Mouse (Mus musculus) CD4-positive helper T cell, adult 2 months (primary cell): ENCODE results near the gene Sult4a1.
A peak's percentile ranks its signal among the peaks of the same experiment; 100 is the strongest.
"Not testable (repeated sequence)": the region's sequence is repeated elsewhere in the genome, so short reads cannot be mapped to it uniquely, and the experiment has no call there.

ENCODE experiments used
- DNase-seq: peaks from one replicate; pipeline ENCODE4 v3.0.0-alpha.2; 2012; ENCODE audit warnings: low read depth, missing footprints, low spot score

The Sult4a1 gene

DNA sequence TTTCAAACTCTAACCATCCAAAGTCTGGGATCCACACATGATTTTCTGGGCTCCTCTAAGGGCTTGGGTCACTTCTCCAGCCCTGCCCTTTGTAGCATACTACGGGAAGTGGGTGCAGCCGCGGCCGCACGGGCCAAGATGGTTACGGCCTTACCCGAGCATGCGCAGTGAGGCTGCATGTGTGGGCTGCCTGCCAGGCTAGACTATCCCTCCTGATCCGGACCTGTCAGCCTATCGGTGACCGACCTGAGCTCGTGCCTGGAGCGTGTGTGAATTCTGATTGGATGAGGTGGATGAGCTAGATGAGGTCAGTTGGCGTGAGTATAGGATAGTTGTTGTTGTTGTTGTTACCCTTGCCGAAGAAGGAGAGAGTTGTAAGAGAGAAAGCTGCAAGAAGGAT, 8.0 kb downstream of the Sult4a1 start:
- DNase-seq, result not testable (repeated sequence)

- DNase-seq, result no peak
Observed at GRCm38 (mm10) chr15:84096051-84096450, 9.5 kb downstream of the Sult4a1 start.

DNA sequence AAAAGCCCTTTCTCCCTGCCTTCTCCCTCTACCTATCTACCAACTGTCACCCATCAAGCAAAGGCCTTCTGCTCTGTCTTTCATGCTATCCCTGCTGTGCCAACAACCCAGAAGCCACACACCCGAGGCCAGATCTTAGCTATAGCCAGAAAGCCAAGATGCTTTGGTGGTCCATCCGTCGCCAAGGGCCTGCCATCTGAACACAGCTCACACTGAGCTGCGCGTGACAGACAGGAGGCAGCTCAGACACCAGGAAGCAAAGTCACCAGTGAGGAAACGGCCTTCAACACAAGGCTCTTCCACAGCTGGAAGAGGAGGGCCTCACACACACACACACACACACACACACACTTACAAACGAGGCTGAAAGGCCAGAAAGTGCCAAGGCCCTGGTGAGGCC, 10.6 kb downstream of the Sult4a1 start:
- no peak for DNase-seq

GRCm38 (mm10) chr15:84086775-84087174, 18.8 kb downstream of the Sult4a1 start:
- DNase-seq, result no peak

- no peak for DNase-seq
Observed at GRCm38 (mm10) chr15:84086364-84086763, 19.2 kb downstream of the Sult4a1 start.

GRCm38 (mm10) chr15:84080069-84080468, 25.5 kb downstream of the Sult4a1 start:
- DNase-seq, result no peak

- DNase-seq, result no peak
Observed at GRCm38 (mm10) chr15:84079519-84079918, 26.0 kb downstream of the Sult4a1 start.

GRCm38 (mm10) chr15:84078667-84079066, 26.9 kb downstream of the Sult4a1 start:
- DNase-seq, result no peak

DNA sequence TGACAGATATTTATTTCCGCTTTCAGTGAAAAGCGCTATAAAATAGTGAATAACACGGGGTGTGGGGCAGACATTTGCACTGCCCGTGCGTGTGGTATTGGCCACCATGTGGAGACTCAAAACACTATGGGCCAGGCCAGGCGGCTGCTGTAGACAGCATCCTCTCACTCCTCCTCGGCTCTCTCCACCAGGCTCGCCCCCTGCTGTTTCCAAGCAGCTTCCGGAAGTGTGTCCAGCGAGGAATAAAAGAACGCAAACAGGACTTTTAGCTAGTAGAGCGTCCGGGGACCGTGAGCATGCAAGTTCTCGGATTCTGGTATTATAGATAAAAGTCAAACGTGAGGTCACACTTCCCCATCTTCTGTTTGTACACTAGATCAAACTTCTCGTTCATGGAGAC, 28.4 kb downstream of the Sult4a1 start:
- DNase-seq, result no peak

- no peak for DNase-seq
Observed at GRCm38 (mm10) chr15:84074705-84075185, 30.8 kb downstream of the Sult4a1 start.

DNA sequence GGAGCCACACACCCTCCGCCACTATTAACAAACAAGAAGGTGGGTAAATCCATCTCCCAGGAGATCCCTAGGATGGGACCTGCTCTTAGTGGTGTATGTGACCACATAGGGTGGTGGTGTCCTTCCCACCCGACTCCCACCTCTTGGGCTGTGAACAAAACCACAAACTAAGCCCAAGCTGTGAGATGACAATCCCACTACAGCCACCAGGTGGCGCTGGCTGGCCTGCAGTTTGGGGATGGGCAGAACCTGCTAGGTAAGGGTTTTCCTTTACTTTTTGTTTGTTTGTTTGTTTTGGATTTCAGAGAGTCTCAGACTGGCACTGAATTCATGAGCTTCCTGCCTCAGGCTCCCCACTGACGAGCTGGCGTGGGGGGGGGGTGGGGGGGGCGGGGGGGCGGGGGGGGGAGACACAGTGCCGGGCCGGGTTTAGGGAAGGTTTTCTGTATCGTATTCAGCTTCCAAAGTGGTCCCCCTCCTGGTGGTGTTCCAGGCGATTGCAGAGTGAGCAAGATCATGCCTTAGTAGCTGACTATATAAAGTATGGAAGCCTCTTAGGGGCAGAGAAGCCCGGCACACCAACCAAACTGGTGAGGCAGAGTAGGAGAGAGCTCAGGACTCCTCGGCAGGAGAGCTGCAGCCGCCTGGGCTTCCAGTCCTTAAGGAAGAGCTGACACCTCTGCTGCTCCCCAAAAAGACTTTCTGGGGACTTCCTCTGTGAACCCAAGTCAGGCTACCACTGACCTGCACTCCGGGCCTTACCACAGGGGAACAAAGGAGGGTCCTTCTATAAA, 31.4 kb downstream of the Sult4a1 start:
- DNase-seq, result peak; percentile 27

DNA sequence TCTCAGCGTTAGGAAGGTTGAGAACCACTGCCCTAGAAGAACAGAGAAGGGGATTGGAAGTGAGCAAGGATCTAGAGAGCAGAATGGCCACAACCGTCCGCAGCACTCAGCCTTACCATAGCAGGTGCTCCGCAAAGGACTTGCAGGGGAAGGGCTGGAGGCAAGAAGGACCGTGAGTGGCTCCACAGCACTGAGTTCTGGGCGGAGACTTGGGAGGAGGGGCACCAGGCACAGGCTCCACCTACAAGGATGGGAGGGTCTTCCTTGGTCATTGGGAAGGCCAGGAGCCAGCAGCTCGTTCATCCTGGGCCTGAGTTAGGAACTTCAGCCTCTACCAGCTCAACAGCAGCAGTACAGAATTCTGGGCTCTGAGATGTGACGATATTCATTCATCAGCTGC, 32.5 kb downstream of the Sult4a1 start:
- no peak for DNase-seq

DNA sequence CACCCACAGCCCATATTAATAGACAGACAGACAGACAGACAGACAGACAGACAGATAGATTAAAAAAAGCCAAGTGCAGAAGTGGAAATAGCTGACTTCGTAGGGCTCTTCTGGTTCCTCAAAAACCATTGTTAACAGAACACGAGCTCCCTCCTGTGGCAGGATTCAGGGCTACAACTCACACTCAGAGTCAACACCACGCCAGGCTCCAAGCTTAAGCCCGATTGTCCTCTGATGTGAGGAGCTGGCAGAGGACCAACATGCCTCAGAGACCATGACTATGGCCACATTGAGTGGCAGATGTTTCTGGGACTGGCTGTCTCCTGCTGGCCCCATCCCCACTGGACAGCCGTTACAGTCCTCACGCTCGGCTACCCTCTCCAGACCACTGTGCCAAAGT, 33.3 kb downstream of the Sult4a1 start:
- DNase-seq, result no peak

DNA sequence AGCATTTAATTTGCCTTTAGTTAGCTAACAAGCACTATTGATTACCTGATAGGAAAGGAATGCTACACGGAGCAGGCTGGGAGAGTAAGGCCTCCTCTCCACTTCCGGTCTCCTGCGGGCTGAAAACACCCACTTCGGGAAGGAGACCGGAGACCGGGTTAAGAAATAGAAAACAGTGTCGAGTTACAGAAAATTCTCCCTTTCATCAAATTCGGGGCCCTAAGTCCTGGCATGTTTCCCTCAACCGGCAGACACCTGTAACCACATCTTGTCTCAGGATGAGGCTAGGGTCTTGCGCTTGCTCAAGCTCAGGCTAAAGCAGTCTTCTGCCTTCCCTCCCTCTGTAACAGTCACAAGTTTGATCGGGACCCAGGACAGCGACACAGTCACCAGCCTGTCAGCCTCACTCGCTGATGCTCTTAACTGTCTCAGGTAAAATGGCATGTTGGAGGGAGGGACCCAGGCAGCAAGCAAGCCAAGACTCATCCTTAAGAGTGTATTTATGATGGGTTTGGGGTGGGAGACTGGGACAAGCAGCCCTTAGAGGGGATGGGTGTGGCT, 35.4 kb downstream of the Sult4a1 start:
- no peak for DNase-seq

DNA sequence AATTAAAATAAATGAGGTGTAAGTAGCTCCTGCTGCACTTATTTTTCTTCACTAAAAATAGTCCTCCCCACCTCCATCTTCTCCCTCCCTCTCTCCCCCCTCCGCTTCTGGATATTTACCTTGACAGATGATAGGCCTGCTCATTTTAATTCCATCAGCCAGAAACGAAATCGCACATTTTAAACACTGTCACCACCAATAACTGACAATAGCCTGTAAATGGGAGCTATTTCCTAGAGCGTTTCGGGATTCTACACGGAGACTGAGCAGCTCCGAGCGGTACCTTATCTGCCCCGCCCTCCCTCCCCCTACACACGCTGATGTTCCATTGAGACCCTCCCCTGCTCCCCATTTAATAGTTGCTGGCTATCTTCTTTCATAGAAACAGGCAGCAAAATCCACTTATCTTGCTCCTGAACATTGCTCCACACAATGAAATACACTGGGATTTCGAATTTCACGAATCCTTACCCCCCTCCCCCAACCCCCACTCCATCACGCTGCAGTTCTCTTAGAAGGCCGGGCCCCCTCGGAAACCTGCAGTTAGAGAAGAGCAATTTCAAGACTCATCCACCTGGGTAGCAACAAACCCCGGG, 36.0 kb downstream of the Sult4a1 start:
- DNase-seq, result no peak

- DNase-seq, result no peak
Observed at GRCm38 (mm10) chr15:84065701-84066100, 39.9 kb downstream of the Sult4a1 start.

DNA sequence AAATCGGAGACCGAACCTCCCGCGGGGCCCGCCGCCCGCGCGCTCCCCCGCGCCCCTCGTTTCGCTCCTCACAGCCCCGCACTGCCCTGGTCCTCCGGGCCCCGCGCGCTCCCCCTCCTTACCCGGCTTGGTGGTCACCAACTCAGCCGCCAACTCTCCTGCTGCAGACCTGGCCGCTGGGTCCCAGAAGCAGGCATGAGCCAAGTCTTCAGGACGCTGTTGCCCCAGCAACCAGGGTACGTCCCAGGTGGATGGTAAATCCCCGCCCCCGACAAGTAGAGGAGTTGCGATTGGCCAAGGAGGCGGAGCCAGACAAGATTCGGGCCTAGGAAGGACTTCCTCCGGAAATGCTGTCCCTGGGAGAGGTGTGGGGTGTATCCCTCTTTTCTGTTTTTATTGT, 40.4 kb downstream of the Sult4a1 start, which contains the start of gene Efcab6:
TSS of gene Efcab6 (minus strand) at position 240 of the 400 bp plus-strand sequence.
- no peak for DNase-seq

DNA sequence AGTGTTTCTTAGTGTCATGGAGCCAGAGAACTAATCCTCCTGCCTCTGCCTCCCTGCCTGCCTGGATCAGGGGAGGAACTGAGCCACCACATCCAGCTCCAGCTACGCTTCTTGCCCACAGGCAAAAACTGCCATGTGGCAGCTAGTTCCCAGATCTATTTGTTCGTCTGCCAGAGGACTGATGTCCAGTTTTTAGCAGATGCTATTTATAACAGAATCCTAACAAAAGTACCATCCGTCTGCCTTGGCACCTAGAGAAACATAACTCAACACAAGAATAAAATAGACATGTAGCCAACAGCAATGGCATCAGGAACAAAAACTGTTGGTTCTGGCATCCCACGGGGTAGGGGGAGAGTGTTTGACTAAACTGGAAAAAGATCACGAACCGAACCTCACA, 46.7 kb downstream of the Sult4a1 start:
- DNase-seq, result no peak

GRCm38 (mm10) chr15:84056083-84056482, 49.5 kb downstream of the Sult4a1 start:
- DNase-seq, result no peak

GRCm38 (mm10) chr15:84053859-84054258, 51.7 kb downstream of the Sult4a1 start:
- no peak for DNase-seq

- no peak for DNase-seq
Observed at GRCm38 (mm10) chr15:84053240-84053639, 52.3 kb downstream of the Sult4a1 start.

DNA sequence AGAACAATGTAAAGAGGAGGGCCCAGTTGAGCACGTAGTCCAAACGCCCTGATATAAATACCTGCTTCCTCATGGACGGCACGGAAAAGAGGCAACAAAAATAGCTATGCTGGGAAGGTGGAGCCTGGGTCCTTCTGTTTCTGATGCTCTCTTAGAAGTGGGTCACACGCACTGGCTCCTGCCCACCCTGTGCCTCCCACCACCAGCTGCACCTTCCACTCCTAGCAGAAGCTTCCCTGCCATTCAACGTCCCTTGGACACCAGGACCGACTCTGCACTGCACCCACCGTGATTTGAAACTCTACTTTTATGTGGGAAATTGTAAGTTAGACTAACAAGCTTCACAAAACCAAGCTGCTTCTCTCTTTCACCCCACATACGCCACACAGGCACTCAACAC, 53.2 kb downstream of the Sult4a1 start:
- no peak for DNase-seq

DNA sequence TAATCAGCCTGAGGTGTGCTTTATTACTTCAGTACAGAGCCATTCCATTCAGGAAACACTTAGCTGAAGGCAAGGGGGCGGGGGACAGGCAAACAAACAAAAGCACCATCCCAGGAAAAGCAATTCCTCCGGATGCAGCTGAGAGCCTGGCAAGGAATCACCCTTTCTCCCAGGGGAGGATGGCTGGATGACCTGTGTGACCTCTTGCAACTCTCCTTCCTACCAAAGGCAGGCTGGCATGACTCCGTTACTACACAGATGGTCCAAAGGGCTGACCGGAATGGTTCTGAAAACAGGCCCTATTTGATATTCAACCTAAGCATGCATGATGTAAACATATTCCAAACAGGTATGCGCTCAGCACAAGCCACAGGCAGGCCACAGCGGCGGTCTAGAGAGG, 56.0 kb downstream of the Sult4a1 start:
- no peak for DNase-seq
